Mouse (Mus musculus) left cerebral cortex, adult 9 months (tissue): Measurements from ENCODE around the gene Ltbp3.

Source experiments
- DNase-seq, 2 experiments: peaks; one replicate each; pipeline ENCODE4 v3.0.0; 2022; ENCODE audit warnings: low spot score in 2 of 2

The Ltbp3 gene

GRCm38 (mm10) chr19:5723934-5724548 lies 16.7 kb upstream of the Ltbp3 start:
- DNase-seq: no peak

DNA sequence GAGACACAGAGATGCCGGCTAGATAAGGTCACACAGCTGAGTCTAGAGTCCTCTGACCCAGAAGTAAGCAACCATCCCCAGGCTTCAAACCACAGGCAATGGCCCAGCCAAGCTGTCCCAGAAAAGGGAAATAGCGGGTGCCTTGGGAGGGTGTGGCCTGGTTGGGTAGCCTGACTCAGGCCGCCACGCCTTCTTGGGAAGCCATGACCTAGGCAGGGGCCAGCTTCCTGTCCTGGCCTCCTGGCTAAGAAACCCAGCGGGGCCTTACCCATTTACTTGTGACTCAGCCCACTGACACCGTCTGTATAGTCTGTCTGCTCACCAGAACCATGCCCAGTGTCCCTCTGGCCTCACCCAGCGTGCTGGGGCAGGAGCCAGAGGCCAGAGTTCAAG lies 16.2 kb upstream of the Ltbp3 start:
- DNase-seq: no peak

GRCm38 (mm10) chr19:5725029-5725707 lies 15.5 kb upstream of the Ltbp3 start:
- DNase-seq: no peak

- no peak for DNase-seq
Measured at GRCm38 (mm10) chr19:5725767-5726515, 14.8 kb upstream of the Ltbp3 start, which contains the start of gene Ehbp1l1. TSS of gene Ehbp1l1 (minus strand) at chr19:5726317.

DNA sequence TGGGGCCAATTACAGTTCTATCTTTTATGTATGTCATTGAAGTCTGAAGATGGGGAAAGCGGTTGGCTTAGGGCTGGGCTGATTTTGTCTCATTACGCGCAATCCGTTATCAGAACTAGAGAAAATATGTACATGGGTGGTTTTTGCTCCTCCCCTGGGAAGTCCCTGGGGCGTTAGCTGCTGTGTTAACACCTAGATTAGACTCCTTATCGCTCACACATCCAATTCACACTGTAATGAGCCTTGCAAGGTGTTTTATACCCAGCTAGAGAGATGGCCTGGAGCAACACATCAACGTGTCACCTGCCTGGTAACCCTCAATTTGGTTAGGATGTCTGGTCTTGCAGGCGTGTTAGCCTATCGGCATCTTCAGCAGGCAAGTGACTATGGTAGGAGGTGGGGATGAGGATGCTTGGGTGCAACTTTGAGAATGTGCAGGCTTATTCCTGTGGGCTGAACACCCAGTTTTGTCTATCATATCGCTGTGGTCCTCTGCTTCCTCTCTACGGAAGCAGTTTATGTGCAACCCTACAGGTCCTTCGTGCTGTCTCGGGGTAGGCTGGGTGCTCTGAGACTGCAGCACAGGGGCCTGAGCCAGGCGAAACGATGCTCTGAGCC lies 13.6 kb upstream of the Ltbp3 start:
- no peak for DNase-seq

DNA sequence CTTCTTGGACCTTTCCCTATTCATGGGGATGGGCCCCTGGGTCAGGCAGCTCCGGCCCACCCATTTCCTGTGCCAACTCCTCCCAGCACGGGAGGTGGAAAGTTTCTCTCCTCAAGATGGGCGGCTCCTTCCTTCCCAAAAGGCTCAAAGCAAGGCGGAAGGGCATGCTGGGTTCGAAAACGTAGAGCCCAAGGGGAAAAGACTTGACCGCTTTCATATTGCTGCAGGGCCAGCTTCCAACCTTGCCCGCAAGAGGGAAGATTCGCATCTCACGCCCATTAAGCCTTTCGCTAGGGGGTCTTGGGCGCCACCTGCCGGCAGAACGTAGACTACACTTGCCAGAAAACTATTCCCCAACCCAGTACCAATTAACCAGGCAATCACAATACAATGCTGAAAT lies 13.0 kb upstream of the Ltbp3 start:
- DNase-seq: peak in 1 of 2 experiments; percentile 89

DNA sequence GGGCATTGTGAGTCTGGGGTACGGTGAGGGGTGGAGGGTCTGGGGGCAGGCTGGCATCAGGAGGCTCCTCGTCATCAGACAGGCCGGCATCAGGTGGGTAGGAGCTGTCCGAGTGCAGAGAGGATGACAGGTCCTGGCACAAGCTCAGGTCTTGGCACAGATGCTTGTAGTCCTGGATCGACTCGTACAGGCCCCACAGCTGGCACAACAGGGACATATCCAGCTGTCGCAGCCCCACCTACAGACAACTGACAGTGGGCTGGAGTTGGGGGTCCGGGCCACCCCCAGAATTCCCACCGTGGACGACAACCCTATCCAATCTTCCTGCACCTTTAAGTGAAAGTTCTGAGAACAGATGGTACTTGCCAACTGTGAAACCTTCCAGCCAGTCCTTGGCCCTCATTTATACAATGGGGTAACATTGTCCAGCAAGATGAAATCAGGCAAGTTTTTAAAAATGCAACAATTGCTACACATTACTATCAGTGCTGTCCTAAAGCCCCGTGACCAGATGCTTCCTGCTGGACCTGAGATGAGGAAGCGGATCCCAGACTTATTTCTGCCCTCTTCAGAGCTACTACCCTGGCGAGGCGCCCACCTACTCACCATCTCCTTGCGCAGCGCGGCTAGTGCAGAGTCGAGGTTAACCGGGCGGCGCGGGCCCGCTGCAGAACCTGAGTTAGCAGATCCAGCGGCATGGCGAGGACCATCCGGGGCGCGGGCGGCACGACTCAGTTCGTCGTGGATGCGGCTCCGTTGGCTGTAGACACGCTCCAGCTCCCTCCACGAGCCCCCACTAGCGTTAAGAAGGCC lies 11.9 kb upstream of the Ltbp3 start:
- DNase-seq: peak in 1 of 2 experiments; percentile 45

- peak in 1 of 2 experiments; percentile 79 for DNase-seq
Measured at GRCm38 (mm10) chr19:5729444-5729815, 11.3 kb upstream of the Ltbp3 start, which contains the start of gene Fam89b. TSS of gene Fam89b (minus strand) at chr19:5729653.

DNA sequence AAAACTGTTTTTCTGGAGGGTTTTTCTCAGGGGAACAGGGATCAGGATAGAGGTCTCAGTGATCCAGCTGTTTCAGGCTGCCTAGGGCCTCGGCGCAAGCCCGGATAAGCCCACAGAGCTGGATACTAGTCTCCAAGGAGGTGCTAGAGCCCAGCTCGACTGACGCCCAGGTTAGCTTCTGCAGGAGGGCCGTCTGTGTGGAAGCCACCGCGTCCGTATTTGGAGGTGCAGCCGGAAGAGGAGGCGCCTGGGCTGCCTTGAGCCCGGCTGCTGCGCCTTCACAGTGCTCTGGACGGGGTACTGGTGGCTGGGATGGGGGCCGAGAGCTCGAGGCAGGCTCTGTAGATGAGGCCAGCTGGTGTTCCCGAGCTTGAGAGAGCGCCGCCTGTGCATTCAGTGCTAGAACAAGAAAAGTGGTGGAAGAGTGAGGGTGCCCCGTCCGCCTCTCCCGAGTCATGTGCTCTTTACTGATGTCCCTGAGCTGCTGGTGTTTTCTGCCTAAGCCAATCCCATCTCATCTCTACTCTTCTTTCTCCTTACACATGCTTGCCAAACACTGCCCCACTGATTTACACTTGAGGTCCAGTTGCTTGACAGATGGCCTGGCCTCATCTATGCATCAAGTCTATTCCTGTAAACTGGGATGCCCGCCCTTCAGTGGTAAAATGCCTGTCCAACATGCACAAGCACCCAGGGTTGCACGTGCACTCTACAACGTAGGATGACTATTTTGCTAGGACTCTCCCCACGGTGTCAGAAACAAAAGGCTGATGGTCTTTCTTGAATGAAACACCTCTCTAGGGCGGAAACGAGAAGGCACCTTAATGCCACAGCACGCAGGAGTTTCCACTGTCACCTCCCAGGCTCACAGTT lies 10.2 kb upstream of the Ltbp3 start:
- DNase-seq: no peak

GRCm38 (mm10) chr19:5731264-5731978 lies 9.3 kb upstream of the Ltbp3 start:
- DNase-seq: peak in 1 of 2 experiments; percentile 94

DNA sequence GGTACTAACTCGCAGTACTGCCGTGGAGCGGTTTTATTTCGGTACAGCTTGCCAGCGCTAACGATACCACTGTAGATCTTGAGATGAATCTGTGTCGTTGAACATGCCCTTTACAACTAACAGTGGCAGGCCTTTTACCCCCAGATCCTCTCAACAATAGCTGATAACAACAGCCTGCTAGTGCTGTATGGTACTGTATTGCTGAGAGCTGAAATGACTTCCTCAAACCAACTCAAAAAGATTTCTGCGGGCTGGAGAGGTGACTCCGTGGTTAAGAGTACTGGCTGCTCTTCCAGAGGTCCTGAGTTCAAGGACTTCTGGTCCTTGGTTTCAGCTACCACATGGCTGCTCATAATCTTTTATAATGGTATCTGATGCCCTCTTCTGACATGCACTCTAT lies 6.4 kb upstream of the Ltbp3 start:
- no peak for DNase-seq

- DNase-seq: no peak
Measured at GRCm38 (mm10) chr19:5739446-5739845, 1.3 kb upstream of the Ltbp3 start.

DNA sequence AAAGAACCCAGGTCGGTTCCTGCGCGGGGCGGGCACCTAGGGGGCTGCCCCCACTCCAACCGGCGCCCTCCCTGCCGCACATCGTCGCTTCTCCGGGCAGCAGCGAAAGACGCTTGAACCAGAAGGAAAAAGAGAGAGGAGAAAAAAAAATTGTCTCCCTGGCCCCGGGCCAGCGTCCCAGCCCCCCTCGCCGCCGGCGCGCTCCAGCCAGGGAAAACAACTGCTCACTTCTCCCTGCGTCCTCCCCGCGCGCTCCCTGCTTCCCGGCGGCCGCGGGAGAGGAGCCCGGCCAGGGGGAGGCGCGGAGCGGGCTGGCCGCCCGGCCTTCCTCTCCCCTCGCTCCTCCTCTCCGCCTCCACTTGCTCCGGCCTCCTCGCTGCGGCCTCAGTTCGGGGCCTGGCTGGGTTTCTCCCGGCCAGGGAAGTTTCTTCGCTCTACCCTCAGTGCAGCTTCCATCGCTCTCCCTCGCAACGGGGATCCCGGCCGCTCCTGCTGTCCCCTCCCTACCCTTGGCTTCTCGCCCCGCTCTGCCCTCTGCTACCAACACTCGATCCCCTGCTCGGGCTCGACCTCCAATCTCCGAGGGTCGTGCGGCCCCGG lies 1.0 kb downstream of the Ltbp3 start:
- DNase-seq: peak in 1 of 2 experiments; percentile 66

- no peak for DNase-seq
Measured at GRCm38 (mm10) chr19:5742241-5742641, 1.5 kb downstream of the Ltbp3 start.

DNA sequence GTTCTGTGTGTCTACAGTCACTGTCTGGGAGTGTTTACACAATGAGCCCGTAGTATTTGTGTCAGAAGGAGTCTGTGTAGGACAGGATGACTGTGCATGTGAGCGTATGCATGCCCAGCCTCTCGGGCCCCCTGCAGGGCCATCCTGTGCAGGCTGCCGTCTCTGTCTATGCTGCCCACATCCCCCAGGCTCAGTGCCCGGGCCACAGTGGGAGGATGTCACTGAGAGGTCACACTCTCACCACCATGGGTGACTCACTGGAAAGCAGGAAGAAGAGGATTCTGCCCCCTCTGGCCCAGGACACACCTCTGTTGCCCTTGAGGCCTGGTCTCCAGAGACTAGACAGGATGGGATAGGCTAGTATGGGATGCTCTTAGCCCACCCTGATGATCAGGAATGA lies 2.9 kb downstream of the Ltbp3 start:
- DNase-seq: no peak

- DNase-seq: no peak
Measured at GRCm38 (mm10) chr19:5745756-5746710, 5.3 kb downstream of the Ltbp3 start.

DNA sequence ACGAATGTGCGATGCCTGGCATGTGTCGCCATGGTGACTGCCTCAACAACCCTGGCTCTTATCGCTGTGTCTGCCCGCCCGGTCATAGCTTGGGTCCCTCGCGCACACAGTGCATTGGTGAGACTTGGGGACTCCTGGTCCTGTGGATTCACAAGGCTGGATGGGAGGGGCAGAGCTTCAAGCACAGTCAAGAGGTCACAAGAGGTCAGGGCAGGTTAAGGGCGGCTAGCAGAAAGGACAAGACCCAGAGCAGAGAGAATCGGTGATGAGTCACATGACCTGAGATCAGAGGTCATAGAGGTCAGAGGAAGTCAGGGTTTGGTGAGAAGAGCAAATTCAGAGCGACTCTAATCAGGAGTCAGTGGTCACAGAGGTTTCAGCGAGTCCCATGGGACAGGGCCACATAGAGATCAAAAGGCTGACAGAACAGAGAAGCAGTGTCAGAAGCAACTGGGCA lies 6.2 kb downstream of the Ltbp3 start:
- no peak for DNase-seq

GRCm38 (mm10) chr19:5749476-5749875 lies 8.8 kb downstream of the Ltbp3 start:
- no peak for DNase-seq
